Mouse (Mus musculus) lung, postnatal 4 days (tissue): ENCODE data around the gene Hoxd10.

ENCODE experiments used
- DNase-seq, 2 experiments: peaks; one replicate each; pipeline ENCODE4 v3.0.0; 2021

Hoxd10 gene

DNA sequence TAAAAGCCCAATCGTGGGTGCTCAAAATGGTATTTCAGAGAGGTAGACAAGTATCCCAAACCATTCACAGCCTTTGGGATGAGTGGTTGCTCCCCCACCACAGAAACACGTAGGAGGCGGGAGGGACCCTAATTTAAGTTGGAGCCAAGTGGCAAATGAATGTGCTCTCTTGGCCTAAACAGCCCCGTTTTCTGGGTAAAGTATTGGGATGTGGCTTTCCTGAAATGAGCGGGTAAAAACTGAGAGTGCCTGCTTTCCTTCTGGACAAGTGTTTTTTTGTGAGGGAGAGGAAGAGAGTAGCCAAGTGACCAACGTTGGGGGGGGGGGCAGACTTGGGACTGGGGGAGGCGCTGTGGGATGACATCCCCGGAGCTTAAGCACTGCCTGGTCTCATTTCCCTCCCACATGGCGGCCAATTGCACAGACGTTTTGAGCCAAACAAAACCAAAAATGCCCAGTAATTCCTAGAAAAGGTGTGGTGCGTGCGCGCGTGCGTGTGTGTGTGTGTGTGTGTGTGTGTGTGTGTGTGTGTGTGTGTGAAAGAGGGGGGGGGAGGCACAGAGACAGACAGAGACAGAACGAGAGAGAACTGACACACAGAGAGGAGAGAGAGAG, 19.3 kb downstream of the Hoxd10 start:
- DNase-seq, result no peak

DNA sequence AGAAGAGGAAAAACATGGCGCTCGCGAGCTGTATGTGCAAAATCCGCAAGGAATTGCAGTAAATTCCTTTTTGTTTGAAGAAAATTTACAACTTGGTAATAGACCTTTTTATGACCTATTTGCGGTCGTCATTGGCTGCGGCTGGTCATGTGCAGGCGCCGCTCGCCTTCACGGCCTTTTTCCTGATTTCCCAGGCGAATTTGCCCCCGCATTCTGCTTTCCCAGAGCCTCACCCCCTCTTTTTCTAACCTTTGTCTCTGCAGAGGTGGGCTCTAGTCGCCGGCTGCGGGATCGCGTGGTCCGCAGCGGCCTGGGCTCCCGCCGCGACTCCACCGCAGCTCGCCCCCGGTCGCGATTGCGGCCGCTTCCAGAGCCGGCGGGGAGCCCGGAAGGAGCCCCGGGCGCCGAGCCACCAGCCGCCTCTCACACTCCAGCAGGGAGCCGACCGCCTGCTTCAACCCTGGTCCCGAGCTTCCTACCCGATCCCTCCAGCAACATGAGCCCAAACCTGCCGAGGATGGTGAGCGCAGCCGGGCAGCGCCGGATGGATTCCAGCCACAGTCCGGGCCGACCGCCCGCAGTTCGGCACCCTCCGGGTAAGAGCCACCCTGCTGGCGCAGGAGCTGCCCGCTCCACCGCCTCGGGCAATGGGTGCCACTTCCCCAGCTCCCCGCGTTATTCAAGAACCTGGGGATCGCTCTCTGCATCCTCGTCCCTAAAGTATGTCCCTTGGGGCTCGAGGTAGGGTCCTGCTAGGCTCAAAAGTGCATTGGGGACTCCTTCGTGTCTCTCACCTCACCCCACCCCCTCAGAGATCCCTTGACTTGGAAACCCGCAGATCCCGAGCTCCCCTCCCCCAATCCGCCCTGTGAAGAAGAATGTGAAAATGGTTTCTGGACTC, 20.2 kb downstream of the Hoxd10 start, which contains the start of the genes Hoxd3 and Hoxd4:
TSS of gene Hoxd3 (plus strand) at position 207 of the 901 bp plus-strand sequence.
TSS of gene Hoxd4 (plus strand) at position 209 of the 901 bp plus-strand sequence.
- DNase-seq, result no peak

GRCm38 (mm10) chr2:74713239-74714150, 21.8 kb downstream of the Hoxd10 start:
- no peak for DNase-seq

- no peak for DNase-seq
Observed at GRCm38 (mm10) chr2:74714156-74714789, 22.5 kb downstream of the Hoxd10 start.

DNA sequence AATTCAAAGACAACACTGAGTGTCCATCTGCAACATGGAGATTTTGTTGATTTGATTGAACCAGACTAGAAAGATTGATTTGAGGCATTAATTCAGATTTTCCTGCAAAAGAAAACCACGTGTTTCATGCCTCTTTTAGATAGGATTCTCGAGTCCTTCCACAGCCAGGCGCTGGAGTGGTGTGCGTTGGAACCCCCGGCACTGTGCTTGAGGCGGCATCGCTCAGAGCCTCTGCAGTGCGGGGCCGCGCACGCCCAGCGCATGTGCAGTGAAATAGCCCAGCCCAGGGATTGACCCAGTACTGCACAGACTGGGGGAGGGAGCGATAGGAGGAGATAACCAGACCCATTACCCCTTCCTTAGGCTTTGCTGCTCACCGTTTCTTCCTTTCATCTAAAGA, 23.2 kb downstream of the Hoxd10 start:
- DNase-seq, result no peak

DNA sequence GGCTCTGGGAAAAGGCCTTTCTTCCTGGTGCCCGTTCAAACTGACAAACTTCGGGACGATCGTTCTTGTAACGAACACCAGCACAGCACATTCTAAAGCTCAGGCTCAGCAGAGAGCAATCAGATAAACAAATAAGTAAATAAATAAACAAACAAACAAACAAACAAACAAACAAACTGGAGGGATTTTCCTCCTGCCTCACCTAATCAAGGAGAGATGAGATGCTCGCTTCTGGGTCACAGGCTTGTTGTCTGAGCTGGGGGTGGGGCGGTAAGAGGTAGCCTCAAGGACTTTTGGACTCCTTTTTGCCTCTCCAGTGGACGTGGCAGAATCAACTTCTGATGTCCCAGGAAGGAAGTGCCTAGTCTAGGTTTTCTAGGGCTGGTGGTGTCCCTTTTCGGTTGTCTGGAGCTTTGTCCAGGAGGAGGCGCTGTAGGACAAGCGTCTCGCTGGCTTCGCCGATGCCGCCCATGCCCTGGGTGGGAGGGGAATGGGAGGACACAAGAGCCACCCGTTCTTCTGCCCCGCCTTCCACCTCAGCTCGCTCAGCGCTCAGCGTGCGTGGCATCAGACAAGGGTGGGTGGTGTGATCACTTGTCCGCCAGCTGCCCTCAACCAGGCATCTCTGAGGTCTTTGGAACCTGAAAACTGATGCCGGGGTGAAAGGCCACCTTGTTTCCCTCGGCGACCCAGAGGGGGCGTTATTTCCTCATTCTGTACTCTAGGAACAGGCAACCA, 23.9 kb downstream of the Hoxd10 start:
- peak; percentile 85 to 91 for DNase-seq

- no peak for DNase-seq
Observed at GRCm38 (mm10) chr2:74720384-74720783, 28.7 kb downstream of the Hoxd10 start.

DNA sequence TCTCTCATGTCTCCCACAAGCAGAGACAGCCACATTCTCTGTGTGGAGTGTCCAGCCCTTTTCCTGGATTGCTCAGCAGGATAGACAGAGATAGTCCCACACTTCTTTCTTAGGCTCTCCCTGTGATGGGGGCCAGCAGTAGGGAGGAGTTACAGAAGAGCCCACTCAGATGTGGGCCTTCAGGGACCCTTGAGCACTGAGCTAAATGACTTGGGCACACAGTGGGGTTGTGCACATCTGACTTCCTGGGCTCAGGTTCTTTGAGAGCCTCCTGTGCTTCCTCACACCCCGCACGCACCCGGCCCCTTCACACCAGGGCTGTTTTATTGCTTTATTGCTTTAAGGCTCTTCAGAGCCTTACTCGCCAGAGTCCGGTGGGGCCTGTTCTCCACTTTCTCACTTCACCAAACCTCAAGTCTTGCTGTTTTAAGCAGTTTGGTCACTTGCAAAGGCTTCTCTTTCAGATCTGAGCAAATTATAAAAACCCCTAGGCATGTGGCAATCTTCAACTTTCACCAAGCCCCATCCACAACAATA, 29.3 kb downstream of the Hoxd10 start:
- no peak for DNase-seq

DNA sequence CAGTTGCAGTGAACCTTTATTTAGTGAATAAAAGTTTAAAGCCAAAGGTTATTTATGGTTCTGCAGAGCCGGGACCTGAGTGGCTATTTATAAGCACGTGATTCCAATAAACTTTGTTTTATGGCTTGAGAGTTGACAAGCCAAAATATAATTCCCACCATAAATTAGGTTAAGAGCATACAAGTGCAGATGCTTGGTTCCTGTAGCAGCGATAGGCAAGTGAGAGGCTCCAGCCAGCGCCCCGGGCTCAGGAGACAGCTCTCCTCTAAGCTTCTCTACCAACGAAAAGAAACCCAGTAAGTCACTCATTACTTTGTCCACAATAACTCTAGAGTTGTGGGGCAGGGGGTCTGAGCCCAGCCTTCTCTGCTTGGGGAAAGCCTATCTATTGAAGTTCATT, 30.2 kb downstream of the Hoxd10 start:
- no peak for DNase-seq

GRCm38 (mm10) chr2:74722949-74723348, 31.2 kb downstream of the Hoxd10 start:
- DNase-seq, result no peak

DNA sequence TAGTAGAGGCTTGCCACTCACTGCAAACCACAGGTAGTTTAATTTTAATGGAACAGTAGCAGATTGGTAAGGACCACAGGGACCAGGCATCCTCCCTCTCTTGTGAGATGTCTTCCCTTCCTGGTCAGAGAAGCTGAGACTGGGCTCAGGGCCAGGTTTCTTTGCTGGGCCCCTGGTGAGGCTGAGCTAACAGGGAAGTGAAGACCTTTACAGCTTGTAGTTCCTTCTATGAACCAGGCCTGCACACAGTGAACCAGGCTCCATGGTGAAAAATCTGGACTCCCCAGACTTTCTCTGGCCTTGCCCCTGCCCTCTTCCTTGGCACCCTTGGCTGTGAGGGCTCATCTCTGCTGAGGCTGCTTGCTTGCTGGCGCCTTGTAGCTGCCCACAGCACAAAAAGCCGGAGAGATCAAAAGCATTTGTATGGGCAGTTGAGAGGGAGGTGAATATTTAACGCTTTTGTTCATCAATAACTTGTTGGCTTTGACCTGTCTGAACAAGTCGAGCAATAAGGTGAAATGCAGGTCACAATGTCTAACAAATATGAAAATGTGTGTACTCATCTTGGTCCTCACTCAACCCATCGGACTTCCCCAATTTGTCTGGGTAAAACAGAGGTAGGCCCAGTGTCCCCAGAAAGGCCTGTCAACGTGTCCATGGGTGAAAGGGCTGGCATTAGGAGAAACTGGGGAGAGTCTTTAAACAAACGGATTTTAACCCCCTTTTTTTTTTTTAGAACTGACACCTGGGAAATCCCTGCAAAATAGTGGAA, 32.7 kb downstream of the Hoxd10 start:
- no peak for DNase-seq

- no peak for DNase-seq
Observed at GRCm38 (mm10) chr2:74725171-74725570, 33.4 kb downstream of the Hoxd10 start.

DNA sequence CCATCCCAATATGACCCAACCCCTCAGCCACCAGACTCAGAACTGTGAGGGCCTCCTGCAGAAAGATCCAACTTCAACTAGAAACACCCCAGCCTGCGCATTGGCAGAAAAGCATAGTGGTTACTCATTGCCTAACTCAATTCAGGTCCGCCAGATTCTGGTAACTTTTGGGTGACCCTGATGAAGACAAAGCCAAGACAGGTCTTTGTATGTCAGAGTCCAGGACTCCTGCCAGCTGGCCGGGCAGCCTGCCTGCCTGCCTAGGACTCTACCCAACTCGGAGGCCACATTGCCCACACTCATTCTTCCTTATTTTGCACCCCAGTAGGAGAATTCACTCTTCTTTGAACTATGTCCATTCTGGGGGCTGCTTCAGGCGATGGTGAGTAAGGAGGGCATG, 34.8 kb downstream of the Hoxd10 start, which contains the start of gene Gm28230:
TSS of gene Gm28230 (plus strand) at position 178 of the 400 bp plus-strand sequence.
- no peak for DNase-seq

DNA sequence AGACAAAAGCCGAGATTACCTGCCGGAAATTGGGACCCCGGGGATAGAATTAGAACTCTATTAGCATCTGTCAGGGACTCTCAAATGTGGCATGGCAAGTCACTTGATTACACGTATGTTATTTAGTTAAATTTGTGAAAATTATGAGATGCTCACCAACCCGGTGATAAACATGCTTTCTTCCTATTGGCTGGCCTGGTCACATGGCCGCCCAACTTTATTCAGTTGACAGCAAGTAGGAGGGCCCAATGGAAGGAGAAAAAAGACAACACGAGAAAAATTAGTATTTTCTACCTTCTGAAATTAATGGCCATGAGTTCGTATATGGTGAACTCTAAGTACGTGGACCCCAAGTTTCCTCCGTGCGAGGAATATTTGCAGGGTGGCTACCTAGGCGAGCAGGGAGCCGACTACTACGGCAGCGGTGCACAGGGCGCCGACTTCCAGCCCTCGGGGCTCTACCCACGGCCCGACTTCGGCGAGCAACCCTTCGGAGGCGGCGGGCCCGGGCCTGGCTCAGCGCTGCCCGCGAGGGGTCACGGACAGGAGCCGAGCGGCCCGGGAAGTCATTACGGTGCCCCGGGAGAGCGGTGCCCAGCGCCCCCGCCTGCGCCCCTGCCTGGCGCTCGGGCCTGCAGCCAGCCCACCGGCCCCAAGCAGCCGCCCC, 35.4 kb downstream of the Hoxd10 start:
- no peak for DNase-seq

GRCm38 (mm10) chr2:74727640-74728302, 36.0 kb downstream of the Hoxd10 start:
- DNase-seq, result no peak

DNA sequence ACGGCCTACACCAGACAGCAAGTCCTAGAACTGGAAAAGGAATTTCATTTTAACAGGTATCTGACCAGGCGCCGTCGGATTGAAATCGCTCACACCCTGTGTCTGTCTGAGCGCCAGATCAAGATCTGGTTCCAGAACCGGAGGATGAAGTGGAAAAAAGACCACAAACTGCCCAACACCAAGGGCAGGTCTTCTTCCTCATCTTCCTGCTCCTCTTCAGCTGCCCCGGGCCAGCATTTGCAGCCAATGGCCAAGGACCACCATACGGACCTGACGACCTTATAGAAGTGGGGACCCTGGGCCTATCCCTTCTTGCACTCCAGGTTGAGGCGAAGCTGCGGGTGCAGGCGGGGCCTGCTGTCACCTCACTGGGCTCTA, 36.6 kb downstream of the Hoxd10 start:
- no peak for DNase-seq

DNA sequence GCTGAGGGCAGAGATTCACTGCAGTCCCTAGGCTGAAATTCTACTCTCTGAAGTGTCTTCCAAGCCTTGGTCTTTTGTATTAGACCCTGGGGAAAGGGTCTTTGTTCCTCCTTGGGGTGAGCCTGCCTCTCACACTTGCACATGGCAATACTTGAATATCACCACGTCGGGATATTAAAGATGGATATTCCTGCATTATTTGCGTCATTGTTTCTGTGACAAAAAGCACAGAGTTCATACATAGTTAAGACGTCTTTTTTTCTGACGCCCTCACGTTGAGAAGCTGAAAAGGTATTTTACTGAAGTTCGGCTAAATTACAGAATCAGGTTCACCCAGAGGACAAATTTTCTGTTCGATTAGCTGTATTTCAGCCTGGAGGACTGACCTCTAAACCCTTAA, 38.6 kb downstream of the Hoxd10 start:
- DNase-seq, result no peak

GRCm38 (mm10) chr2:74731055-74731454, 39.3 kb downstream of the Hoxd10 start:
- no peak for DNase-seq

DNA sequence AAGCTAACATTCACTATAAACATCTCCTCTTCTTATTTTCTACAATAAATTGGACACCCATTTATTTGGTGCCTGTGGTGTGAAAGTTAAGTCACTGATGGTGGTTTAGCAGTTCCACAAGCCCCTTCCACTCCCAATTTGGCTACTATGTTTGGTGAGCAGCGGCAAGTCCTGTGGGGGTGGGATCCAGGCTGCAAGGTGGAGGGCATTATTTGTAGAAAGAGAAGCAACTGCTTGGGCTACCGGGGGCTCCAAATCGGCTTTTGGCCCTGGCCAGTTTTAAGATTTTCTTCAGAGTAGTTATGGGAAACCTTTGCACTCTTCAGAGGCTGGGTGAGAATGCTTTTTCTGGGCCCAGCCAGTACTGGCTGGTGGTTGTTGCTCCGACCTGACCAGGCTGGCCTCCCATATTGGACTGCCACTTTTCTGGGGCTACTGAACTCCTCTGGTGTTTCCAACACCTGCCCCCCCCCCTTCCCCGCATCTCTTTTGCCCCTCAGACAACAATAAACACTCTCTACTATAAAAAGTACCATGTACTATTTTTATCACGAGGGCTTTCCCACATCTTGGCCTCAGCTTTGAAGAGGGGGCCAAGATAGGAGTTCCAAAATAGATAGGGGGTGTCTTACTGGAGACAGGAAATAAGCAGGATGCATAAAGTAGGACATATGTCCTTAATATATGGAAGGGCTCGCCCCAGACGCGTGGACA, 40.2 kb downstream of the Hoxd10 start:
- DNase-seq, result no peak
